Mouse (Mus musculus) spleen, embryonic (tissue): ENCODE measurements at regions not wholly inside any gene's neighbourhood (a gene's known extent, or its start where the extent isn't known, plus 50 kb on each side); places are given as distances from the start of the nearest gene placed in this dataset.
"Not testable (repeated sequence)": the region's sequence is repeated elsewhere in the genome, so short reads cannot be mapped to it uniquely, and the experiment has no call there.

Source experiments
- CTCF ChIA-PET: fragments of 350-600 bp; sonication (Branson Sonifier 250); formaldehyde crosslinking; loops from one replicate; lab custom pipeline; 2022; lab: Charles Lee

DNA sequence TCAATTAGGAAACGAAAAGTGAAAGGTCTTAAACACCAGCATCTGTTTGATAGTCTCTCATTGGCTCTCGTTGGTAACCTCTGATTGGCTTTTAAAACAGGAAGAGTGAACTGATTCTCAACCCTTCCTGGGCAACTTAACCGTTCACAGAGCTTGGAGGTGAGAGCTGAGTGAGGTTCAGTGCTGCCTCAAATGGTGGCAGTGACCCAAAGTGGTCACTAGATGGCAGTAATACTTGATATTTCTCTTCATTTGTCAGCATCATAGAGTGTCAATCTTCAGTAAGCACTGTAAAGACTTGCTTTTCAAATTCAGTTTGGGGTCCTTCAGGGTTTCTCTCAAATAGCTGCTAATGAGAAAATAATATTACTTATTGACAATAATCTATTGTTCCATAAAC, 321.8 kb upstream of the Gdi2 start:
- CTCF ChIA-PET: not testable (repeated sequence)

DNA sequence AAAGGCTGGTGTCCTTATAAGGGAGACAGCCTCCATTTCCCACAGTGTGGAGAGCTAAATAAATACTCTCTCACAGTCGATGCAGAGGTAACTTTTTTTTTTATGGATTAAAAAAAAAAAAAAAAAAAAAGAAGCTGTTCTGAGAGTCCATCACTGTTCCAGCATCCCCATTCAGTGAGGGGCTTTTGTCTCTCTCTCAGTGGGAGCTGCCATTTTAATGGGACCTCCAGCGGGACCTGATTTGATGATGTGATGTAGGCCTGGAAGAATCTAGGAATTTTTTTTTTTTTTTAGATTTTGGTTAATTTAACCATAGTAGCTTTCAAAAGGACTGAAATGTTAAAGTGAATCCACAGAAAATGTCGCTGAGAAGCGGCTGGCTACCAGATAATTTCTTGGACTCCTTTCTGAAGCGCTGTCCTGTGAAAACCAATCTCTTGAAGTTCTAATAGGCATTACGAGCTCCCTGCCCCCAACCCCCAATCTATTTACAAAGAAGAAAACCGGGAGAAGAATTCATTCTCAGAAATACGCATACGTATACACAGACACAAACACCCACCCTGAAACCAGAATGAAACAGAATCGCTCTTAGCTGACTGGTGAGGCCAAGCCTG, 316.8 kb upstream of the Gdi2 start:
- CTCF ChIA-PET: interaction anchor here (0.6 kb wide), 1 partner anchor 140 kb away, joined by 5 read pairs; no protein-coding TSS in a partner anchor

DNA sequence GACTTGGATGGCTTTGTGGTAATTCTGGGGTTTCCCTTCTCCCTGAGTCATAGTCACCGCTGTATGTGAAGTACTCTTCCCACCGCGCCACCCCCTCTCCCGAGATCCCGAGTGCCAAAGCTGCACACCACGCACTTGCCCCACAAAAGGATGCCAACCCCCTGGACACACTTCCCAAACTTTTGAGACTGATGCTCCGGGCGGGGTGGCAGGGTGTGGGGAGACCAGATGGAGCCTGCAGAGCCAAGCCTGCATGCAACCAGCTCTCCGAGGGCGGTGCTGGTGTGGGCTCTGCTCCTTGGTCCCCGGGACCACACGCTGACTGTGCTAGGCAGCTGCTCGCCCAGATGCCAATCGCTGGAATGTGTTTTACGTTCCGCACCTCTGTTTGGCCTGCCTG, 316.2 kb upstream of the Gdi2 start:
- CTCF ChIA-PET: interaction anchor here (0.6 kb wide), 1 partner anchor 140 kb away, joined by 5 read pairs; no protein-coding TSS in a partner anchor

DNA sequence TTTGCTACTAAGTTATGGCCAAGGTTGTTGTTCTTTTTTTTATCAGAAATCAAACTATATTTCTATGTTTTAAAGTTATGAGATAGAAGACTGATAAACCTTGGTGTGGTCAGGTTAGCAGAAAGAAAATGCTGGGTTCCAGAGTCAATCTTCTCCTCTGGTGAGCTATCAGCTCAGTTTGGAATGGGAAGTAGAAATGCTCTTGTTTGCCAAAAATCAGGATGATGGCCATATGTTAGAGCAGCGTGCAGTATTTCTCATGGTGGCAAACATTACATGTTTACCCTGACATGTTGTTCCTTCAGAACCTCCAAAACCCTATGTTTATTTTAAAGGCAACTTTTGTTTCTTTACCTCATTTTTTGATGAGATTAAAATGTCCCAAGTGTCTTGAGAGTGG, 279.5 kb upstream of the Gdi2 start:
- CTCF ChIA-PET: no interaction called here

DNA sequence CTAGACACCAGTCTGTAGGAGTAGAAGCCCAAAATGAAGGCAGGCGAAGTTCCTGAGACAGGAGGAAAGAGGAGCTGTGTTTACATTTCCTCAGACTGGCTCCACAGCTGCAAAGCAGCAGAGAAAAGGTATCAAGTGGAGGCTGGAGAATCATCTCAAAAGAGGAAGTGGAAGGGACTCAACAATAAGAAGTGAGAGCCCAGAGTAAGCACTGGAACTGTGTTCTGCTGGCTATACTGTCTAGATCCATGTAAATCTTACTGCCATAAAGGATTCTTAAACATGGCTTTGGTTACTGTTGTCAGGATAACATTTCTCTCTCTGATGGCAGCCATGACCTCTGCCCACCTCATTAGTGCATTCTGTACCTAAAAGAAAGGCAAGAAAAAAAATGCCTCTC, 261.7 kb upstream of the Gdi2 start:
- CTCF ChIA-PET: not testable (repeated sequence)
